Mouse (Mus musculus) stomach, postnatal 0 days (tissue): ENCODE measurements around the gene Eps8. TPM values are rescaled to one million over a fixed set of nuclear protein-coding genes. Genes with fewer than 3 reads are reported as not detected.

Experiments used
- ATAC-seq: fragments of 200-750 bp; cut with Nextera tagmentation; 2 replicates; pipeline ENCODE4 v1.8.0; 2017; ENCODE audit not compliant: low FRiP score, low TSS enrichment
- DNase-seq: peaks from one replicate; pipeline ENCODE4 v3.0.0-alpha.2; 2016; ENCODE audit warnings: low spot score
- H3K27ac ChIP-seq: fragments of 300-500 bp; sonication (generic); replicated peaks from 2 replicates; pipeline ENCODE4 v1.5.1; 2014; ENCODE audit warnings: mild to moderate bottlenecking, control low read depth
- H3K27me3 ChIP-seq: fragments of 300-500 bp; sonication (generic); 2 replicates; pipeline ENCODE4 v1.6.1; 2014; ENCODE audit warnings: low read length; ENCODE audit not compliant: control insufficient read depth, insufficient read depth
- H3K36me3 ChIP-seq: fragments of 300-500 bp; sonication (generic); 2 replicates; pipeline ENCODE4 v1.6.1; 2014; ENCODE audit warnings: low read length, mixed read lengths; ENCODE audit not compliant: control insufficient read depth, insufficient read depth
- H3K4me1 ChIP-seq: fragments of 300-500 bp; sonication (generic); replicated peaks from 2 replicates; pipeline ENCODE4 v1.6.1; 2014; ENCODE audit warnings: antibody characterized with exemption; ENCODE audit not compliant: control insufficient read depth, insufficient read depth
- H3K4me2 ChIP-seq: fragments of 300-500 bp; sonication (generic); replicated peaks from 2 replicates; pipeline ENCODE4 v1.6.1; 2014; ENCODE audit warnings: low read depth, mild to moderate bottlenecking, control low read depth, moderate library complexity
- H3K4me3 ChIP-seq: fragments of 300-500 bp; sonication (generic); 2 replicates; pipeline ENCODE4 v1.5.1; 2014; ENCODE audit warnings: low read depth, low read length, control low read depth
- H3K9ac ChIP-seq: fragments of 300-500 bp; sonication (generic); 2 replicates; pipeline ENCODE4 v1.6.1; 2014; ENCODE audit warnings: mild to moderate bottlenecking, low read length, control low read depth, mixed read lengths
- H3K9me3 ChIP-seq: fragments of 300-500 bp; sonication (generic); 2 replicates; pipeline ENCODE4 v1.6.1; 2016; ENCODE audit warnings: low read length; ENCODE audit not compliant: control insufficient read depth
- CTCF ChIP-seq: IDR thresholded peaks from 2 replicates; pipeline ENCODE4 v1.5.1; 2016; ENCODE audit warnings: antibody characterized with exemption, low read depth, mild to moderate bottlenecking, moderate library complexity
- EP300 ChIP-seq: optimal IDR thresholded peaks from 2 replicates; pipeline ENCODE3; 2016; ENCODE audit warnings: antibody characterized with exemption
- WGBS: fragments of 180-500 bp; shearing (Covaris S2); extraction: QIAGEN DNeasy Blood & Tissue Kit; methylation state at CpG from one replicate; pipeline ENCODE4 v1.1.7; 2014; 5-methylcytosine and 5-hydroxymethylcytosine counted together
- polyA plus RNA-seq: library from polyadenylated mRNA; unstranded; fragments of >200 nt; fragmentation: Nextera tagmentation; extraction: Ambion mirVana; gene quantifications from 2 replicates; pipeline ENCODE4 v1.2.1, GENCODE M21; 2015

Gene Eps8
- polyA plus RNA-seq, 1 experiment from 2014 or later: 23.1 TPM

GRCm38 (mm10) chr6:137638834-137639567 is 15.7 kb downstream of the Eps8 start:
- TF ChIP-seq CTCF (no peak), EP300 (no peak)
- Histone ChIP-seq H3K36me3 (no peaks in the 10 kb centered on the region), H3K9ac (no peak overlapping the region), H3K4me3 (no peak overlapping the region), H3K27ac (no peak overlapping the region), H3K9me3 (no peaks in the 10 kb centered on the region), H3K27me3 (no peaks in the 10 kb centered on the region), H3K4me2 (no peak overlapping the region), H3K4me1 (no peaks in the 10 kb centered on the region)
- ATAC-seq (no peak), DNase-seq (no peak)
- 80% methylated on average over 11 of the region's 11 CpGs for WGBS

- no peak for ATAC-seq
- Histone ChIP-seq H3K4me3 (no peak overlapping the region), H3K9me3 (no peaks in the 10 kb centered on the region), H3K4me1 (no peaks in the 10 kb centered on the region), H3K27me3 (no peaks in the 10 kb centered on the region), H3K36me3 (no peaks in the 10 kb centered on the region), H3K9ac (no peak overlapping the region), H3K4me2 (no peak overlapping the region), H3K27ac (no peak overlapping the region)
- 70% methylated on average over 7 of the region's 7 CpGs for WGBS
- DNase-seq: no peak
- TF ChIP-seq EP300 (no peak), CTCF (no peak)
Observed at GRCm38 (mm10) chr6:137637443-137637842, 17.2 kb downstream of the Eps8 start.

- Histone ChIP-seq H3K9me3 (no peaks in the 10 kb centered on the region), H3K36me3 (no peaks in the 10 kb centered on the region), H3K4me2 (no peak overlapping the region), H3K27me3 (no peaks in the 10 kb centered on the region), H3K4me1 (no peaks in the 10 kb centered on the region), H3K9ac (no peak overlapping the region), H3K27ac (no peak overlapping the region), H3K4me3 (no peak overlapping the region)
- DNase-seq: no peak
- ATAC-seq: no peak
- TF ChIP-seq CTCF (no peak), EP300 (no peak)
- 67% methylated on average over 5 of the region's 5 CpGs for WGBS
Observed at GRCm38 (mm10) chr6:137636131-137636530, 18.5 kb downstream of the Eps8 start.

GRCm38 (mm10) chr6:137633626-137634025 is 21.1 kb downstream of the Eps8 start:
- 34% methylated on average over 4 of the region's 4 CpGs for WGBS
- Histone ChIP-seq H3K27ac (no peak overlapping the region), H3K9me3 (no peaks in the 10 kb centered on the region), H3K36me3 (no peaks in the 10 kb centered on the region), H3K4me2 (no peak overlapping the region), H3K27me3 (no peaks in the 10 kb centered on the region), H3K9ac (no peak overlapping the region), H3K4me1 (no peaks in the 10 kb centered on the region), H3K4me3 (no peak overlapping the region)
- TF ChIP-seq EP300: no peak
- TF ChIP-seq CTCF: no peak
- DNase-seq (no peak), ATAC-seq (no peak)

GRCm38 (mm10) chr6:137633121-137633520 is 21.6 kb downstream of the Eps8 start:
- H3K27ac ChIP-seq: no peak overlapping the region
- H3K4me2 ChIP-seq: no peak overlapping the region
- no peak overlapping the region for H3K4me3 ChIP-seq
- DNase-seq (no peak), ATAC-seq (no peak)
- WGBS: 74% methylated on average over 8 of the region's 8 CpGs
- no peaks in the 10 kb centered on the region for H3K4me1 ChIP-seq
- TF ChIP-seq EP300: no peak
- no peak for TF ChIP-seq CTCF
- no peaks in the 10 kb centered on the region for H3K27me3 ChIP-seq
- H3K36me3 ChIP-seq: no peaks in the 10 kb centered on the region
- H3K9me3 ChIP-seq: no peaks in the 10 kb centered on the region
- no peak overlapping the region for H3K9ac ChIP-seq

- Histone ChIP-seq H3K4me3 (no peak overlapping the region), H3K9ac (no peak overlapping the region), H3K4me2 (no peak overlapping the region), H3K4me1 (no peaks in the 10 kb centered on the region), H3K36me3 (no peaks in the 10 kb centered on the region), H3K9me3 (no peaks in the 10 kb centered on the region), H3K27me3 (no peaks in the 10 kb centered on the region), H3K27ac (no peak overlapping the region)
- DNase-seq (no peak), ATAC-seq (0 out of 2 replicates have a peak, but pooled peaks have one; percentile 61)
- 75% methylated on average over 13 of the region's 13 CpGs for WGBS
- TF ChIP-seq CTCF (no peak), EP300 (no peak)
Observed at GRCm38 (mm10) chr6:137630387-137630786, 24.3 kb downstream of the Eps8 start.
